In the genomic region with DNA sequence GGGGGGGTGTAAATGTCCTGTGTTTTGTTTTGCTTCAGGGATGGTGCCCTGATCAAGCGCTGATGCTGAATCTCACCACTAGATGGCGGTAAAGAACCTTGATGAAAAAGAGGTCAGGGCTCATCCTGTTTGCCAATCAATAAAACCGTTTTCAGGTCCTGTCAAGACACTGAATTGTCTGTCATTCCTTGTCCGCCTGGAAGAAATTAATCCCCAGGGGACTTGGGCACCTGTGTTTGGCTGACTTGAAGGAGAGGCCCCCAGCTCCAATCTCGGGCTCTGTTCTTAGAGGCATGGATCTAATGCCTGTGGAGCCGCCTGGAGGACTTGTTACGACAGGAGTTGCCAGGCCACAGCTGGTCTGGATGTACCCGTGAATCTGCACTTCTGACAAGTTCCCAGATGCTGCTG, we compare ENCODE assay signal across 8 mouse cellular contexts. TPM values are rescaled to one million over a fixed set of nuclear protein-coding genes. Genes with fewer than 3 reads are reported as not detected.
DNase-seq lines count a peak whose midpoint lies in the region; ATAC-seq lines count a peak whose summit lies in the region.

No protein-coding gene starts in this region.

- no peaks in the 10 kb centered on the region for H3K36me3 ChIP-seq in hindbrain, embryonic 14.5 days (replicated peaks; ENCODE audit: control insufficient read depth, insufficient read depth)

- H3K9ac ChIP-seq in hindbrain, embryonic 14.5 days: peak overlapping the region; percentile 42

- DNase-seq in Muller cell, postnatal 12 days (ENCODE audit: inconsistent ontology term): peak; percentile 82
- peak; percentile 60 for DNase-seq in cerebellum, adult 9-11 months
- peak; percentile 49 to 70 for DNase-seq in frontal cortex, postnatal 14 days (ENCODE audit: low spot score in 2 of 2)
- DNase-seq in hindbrain, embryonic 14.5 days (ENCODE audit: low spot score): peak; percentile 93
- DNase-seq in layer of hippocampus, postnatal 25 days (ENCODE audit: extremely low spot score in 1 of 2, low spot score in 1 of 2): peak; percentile 50 to 70
- peak; percentile 80 for DNase-seq in lung, postnatal 25 days (ENCODE audit: low spot score)
- DNase-seq in retina, embryonic 14.5 days (ENCODE audit: low spot score): peak; percentile 95
- peak; percentile 77 for DNase-seq in thymus, postnatal 4 days

- no peaks in the 10 kb centered on the region for H3K9me3 ChIP-seq in hindbrain, embryonic 14.5 days (ENCODE audit: control insufficient read depth, low read length)

- WGBS in hindbrain, embryonic 14.5 days: 3% methylated on average over 8 of the region's 8 CpGs

- no peaks in the 10 kb centered on the region for H3K4me1 ChIP-seq in hindbrain, embryonic 14.5 days (replicated peaks; ENCODE audit: control insufficient read depth, insufficient read depth, low read length)

- no peak overlapping the region for H3K27ac ChIP-seq in hindbrain, embryonic 14.5 days

- peak overlapping the region; percentile 50 for H3K4me2 ChIP-seq in hindbrain, embryonic 14.5 days (replicated peaks)

- peak overlapping the region; percentile 19 for H3K4me3 ChIP-seq in hindbrain, embryonic 14.5 days (replicated peaks; ENCODE audit: low read length)

- no peaks in the 10 kb centered on the region for H3K27me3 ChIP-seq in hindbrain, embryonic 14.5 days (ENCODE audit: control insufficient read depth, insufficient read depth, low read length)

- peak; percentile 75 for ATAC-seq in hindbrain, embryonic 14.5 days (ENCODE audit: low FRiP score)

RNA-seq across cellular contexts. Expression of gene Bfsp1, which starts 25.7 kb away (rescaled TPM):
- polyA plus RNA-seq in hindbrain, embryonic 14.5 days (2014; fragmentation: Nextera tagmentation; extraction: Ambion mirVana): 1.8 and 2.1 TPM in 2 replicates
- total RNA-seq in layer of hippocampus, postnatal 25 days (2021): under 1 TPM; 0.77 to 0.86 TPM
